Mouse (Mus musculus) thymus, postnatal 10 days (tissue): ENCODE results near the gene Atg7.

ENCODE experiments used
- DNase-seq, 2 experiments: peaks; one replicate each; pipeline ENCODE4 v3.0.0; 2021; ENCODE audit warnings: low spot score in 2 of 2

Gene Atg7

DNA sequence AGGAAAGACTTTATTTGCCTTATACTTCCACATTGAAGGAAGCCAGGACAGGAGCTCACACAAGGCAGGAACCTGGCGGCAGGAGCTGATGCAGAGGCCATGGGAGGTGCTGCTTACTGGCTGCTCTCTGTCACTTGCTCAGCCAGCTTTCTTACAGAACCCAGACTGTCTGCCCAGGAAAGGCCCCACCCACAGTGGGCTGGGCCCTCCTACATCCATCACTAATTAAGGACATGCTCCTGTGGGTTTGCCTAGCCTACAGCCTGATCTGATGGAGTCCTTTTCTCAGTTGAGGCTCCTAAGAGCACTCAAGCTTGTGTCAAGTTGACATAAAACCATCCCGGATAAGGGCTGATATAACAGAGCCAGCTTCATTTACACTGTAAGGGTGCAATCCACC lies 211.5 kb downstream of the Atg7 start:
- no peak for DNase-seq

DNA sequence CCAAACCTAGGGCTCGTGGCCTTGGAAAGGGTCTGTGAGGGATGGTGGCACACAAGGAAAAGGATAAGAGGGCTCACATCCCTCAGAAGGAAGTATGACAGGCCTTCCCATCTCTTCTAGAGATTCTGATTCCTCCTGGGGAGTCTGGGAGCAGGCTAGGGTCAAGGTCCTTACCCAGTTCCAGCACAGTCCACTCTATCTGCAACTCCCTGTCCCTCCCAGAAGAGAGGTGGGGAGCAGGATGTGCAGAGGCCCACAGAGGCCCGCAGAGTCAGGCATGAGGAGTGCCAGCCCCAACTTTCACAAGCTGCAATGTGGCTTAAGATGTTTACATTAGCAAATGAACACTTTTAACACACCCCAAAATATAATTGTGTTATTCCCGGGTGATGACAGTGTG lies 212.7 kb downstream of the Atg7 start:
- DNase-seq, result no peak

DNA sequence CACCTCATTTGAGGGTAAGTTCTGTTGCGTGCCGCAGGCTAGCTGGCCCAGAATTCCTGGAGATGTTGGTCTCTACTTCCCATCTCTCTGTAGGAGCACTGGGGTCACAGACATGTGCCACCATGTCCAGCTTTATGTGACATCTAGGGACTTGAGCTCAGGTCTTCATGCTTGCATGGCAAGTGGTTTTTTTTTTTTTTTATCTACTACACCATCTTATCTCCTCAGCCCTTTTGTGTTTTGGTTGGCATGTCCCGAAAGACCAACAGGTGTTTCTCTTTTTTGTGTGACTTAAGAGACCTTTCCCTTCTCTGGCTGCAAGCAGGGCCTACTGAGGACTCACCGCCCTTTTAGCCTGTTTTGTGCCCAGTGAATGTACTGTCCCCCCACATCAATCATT lies 213.6 kb downstream of the Atg7 start:
- DNase-seq, result no peak

DNA sequence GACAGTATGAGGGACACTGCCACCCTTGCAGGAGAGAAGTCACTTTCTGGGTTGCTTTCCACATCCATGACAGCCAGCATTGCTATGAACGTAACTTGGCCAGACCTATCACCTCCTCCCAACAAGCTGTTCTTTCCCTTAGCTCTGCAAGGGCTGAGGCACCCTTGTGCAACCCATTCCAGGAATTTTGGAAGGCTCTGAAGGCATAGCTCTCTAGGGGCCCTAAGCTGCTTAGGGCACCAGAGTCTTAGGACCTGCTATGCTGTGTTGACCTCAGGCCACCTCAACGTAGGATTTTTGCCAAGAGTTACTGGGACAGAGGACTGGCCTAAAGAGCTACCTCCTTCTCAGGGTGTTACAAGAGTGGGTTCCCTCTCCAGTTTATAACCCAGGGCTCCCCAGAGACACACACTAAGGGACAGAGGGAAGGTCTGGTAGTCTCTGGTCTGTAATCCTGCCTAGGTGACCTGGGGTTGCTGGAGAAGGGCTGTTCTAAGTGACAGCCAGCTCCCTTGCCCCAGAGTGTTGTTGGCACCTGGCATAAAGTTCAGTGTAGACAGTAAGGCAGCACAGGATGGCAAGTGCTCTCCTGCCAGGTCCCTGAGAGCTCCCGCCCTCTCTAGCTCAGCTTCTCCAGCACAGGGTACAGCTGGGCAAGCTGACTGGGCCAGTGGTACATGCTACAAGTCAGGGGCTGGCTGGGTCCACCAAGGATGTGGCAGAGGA lies 215.3 kb downstream of the Atg7 start:
- DNase-seq, result no peak

DNA sequence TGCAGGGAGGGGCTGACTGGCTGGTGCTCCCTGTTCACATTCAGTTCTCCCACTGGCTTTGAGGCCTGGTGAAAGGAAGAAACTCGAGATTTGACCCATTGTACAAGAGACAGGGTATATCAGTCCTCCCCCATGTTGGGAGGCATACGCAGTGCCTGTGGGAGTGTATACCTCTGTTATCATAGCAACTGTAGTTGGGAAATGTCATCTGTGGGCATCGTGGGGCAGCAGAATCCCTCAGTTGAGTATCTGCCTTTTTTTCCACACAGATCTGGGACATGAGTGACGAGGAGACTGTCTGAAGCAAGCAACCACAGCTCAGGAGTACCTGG lies 215.8 kb downstream of the Atg7 start:
- DNase-seq, result no peak

DNA sequence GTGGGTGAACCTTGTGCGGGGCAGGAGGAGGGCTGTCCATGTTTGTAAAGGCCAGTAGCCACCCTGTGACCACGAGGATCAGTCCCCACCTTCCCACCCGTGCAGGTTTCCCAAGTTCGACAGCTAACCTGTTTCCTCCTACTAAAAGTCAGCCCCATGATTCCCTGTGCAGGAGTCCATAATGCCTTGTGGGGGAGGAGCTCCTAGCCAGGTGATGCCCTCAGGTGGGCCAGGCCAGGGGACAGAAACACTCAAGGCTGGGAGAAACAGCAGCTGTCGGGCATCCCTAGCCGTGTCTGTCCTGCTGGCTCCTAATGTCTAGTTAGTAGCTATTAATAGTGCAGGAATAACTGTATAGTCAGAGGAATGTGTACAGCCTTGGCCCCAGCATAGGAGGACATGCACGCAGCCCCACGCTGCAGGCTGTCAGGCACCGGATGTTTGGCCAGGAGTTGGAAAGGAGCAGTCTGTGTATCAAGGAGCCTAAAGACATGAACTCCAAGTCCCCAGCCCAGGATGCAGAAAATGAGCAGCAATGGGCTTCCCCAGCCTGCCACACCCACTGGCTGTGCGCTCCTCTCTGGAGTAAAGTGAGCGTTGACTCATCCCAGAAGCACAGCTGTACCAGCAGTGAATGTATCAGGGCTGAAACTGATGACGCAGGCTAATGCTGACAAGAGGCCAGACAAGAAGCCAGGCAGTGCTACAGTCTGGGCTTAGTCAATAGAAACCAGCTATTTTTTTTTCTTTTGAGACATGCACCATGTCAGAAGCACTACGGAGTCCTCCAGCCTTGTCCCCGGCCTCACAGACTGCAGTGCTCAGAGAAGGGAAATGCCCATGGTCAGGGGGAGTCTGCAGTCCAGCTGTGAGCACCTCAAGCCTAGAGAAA lies 218.0 kb downstream of the Atg7 start:
- DNase-seq, result no peak

DNA sequence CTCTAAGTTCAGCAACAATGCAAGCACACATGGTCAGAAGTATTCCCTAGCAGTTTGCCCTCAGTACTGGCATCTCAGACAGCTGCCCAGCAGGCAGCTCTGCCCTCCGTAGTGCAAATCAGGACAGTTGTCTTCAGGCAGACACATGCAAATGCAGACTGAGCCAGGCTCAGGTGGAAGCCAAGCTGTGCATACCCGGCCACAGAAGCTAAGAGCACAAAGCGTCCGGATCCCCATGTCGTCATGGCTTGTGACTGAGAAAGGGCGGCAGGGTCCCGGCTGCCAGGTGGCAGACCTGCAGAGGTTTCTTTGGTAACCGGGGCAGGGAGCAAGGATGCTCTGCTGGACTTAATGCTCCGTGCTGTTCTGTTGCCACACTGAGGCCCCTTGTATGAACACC lies 218.7 kb downstream of the Atg7 start:
- no peak for DNase-seq

DNA sequence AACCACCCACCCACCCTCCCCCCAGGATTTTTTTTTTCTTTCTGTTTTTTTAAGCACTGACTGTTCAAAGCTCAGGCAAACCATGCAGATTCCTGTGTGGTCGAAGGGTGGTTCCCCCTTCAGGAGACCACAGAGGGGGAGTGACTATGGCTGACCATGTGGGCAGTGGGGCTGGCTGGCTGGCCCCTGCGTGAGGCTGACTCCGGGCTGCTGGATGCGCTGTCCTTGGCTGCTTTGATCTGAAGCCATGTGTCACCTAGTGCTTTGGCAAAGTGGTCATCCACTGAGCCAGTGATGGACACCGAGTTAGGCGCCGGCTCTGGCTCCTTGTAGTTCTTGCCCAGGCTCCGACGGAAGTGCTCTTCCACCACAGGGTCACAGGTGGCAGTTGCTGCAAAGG lies 219.1 kb downstream of the Atg7 start:
- no peak for DNase-seq

DNA sequence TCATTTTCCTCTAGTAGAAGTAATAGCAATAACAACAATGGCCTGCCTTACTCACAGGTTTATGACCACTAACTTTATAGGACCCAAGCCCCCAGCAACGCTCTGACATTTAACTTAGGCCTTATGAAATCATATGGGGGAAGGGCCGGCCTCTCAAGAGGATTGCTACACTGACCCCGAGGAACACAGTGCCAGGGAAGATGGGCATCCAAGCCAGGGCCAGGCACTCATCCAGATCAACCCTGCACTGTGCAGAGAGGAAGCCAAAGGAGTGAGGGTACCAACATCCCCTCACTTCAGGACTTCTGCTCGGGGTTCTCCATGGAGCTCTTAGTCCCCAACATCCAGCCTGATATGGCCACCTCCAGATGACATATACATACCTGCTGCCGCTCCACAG lies 220.6 kb downstream of the Atg7 start:
- DNase-seq, result no peak

DNA sequence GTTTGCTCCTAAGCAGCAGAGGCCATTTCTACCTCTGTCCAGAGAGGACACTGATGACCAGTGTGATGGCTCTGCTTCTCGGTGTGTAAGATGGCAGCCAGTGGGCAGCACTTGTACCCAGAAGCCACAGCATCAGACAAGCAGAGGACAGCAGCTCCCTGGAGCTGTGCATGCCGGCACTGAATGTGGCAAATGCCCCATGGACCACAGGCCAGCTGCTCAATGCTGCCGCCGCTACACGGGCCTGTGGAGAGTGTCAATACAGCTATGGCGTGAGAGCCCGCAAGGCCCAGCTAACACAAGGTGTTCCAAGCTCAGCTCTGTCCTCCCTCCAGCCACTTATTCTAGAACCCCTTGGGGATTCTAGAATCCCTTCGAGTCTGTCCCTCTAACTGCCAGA lies 221.5 kb downstream of the Atg7 start:
- no peak for DNase-seq

DNA sequence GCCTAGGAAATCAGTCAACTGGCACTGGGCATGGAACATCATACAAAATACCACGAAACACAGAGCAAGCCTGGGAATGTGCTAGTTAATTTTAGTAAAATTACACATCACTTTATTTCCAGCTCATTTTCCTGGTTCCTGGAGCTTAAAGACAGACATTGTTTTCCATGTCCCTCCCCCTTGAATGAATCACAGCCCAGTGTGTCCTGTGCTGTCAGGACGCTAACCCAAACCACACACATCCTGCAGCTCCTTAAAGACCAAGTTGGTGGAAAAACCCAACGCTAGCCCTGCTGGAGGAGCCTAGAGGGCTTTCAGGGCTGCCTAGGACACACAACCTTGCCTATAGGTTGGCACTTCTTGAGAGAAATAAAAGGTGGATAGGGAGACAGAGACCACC lies 223.2 kb downstream of the Atg7 start:
- DNase-seq, result no peak

DNA sequence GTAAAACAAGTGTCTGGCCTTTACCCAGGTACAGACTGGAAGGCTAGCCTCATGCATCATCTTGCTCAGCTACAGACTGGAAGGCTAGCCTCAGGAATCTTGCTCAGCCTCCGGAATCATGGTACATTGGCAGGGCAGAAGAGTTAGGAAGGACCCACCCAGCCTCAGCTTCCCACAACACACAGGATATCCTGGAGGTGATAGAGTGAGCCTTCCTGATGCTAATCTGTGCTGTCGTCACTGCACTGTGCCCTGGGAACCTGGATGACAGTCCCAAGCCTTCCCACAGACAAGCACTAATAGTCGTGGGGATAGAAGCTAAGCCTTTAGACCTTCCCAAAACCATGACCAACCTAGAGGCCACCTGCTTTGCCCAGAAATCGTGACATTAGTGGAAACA lies 223.7 kb downstream of the Atg7 start:
- no peak for DNase-seq

DNA sequence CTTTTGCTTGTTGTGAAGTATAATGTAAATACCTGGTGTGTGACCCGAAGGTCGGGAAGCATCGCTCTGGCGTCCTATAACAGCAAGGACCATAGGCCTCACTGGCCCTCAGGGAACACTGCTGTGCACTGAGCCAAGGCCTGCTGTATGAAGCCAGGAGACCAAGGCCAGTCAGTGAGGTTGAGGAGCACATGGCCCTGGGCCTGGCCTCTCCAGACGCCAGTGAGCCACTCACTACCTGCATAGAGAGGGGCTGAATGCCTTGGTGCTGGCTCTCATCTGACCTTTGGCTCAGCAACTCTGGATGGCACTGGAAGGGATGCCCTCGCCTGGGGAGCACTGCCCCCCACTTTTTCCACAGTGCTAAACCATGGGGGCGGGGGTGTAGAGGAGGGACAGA lies 225.8 kb downstream of the Atg7 start:
- DNase-seq, result no peak

DNA sequence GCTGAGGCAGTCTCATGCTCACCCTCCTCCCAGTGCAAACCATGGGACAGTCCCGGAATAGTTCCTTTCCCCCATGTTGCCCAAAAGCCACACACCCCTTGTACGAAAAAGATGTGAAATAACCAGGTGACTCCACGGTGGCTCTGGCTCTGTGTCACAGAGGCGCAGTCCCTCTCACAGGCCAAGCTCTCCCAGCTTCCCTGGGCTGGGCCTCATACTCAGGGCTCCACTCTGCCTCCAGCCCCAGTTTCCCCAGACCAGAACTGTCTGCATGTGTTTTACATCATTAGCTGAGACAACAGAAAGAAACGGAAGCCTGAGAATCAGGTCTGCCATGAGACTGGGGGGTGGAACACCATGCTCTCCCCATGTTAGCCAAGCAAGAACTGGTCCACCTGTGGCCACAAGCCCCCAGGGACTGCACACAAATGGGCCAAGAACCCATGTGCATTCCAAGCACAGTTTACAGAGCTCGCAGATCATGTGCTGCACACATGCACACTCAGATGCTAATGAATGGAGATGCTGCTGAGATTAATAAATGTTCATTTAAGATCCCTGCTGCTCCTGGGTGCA lies 226.7 kb downstream of the Atg7 start:
- no peak for DNase-seq

DNA sequence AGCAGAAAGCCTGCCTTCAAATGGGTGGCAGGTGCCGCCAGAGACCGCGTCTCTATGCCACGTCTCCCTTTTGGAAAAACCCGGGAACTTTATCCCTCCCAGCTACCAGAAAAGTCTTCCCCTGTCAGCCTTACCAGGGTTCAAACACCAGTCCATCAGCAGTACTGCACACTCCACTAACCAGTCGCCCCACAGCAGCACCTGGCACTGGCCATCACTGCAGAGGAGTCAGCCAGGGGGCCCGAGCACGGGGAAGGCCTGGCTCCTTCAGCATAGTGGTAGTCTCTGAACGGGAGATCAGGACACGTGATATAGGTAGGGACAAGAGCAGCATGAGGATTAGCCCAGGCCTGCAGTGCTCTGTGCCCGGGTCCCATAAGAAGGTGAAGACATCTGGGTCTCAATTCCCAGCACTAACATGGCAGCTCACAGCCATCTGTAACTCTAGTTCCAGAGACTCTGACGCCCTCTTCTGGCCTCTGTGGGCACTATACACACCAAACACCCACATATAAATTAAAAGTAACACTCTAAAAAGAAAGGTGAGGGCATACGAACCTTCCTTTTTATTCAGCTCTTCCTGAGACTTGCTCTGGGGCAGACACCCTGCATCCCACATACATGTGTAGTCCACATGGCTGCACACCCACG lies 228.2 kb downstream of the Atg7 start:
- DNase-seq, result no peak

DNA sequence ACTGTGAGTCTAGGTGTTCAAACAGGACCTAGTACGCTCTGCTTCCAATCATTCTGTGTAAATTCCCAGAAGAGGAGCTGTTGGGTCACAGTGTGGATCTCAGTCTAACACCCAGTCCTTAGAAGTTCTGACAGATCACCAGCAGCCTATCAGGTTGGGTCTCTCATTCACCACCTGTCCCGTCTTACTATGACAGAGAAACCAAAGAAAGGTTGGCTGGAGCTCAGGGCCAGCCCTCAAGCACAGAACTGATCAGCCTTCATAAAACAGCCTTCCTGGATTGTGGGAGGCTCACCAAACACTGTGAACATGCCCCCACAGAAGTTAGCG lies 230.9 kb downstream of the Atg7 start:
- DNase-seq, result no peak

DNA sequence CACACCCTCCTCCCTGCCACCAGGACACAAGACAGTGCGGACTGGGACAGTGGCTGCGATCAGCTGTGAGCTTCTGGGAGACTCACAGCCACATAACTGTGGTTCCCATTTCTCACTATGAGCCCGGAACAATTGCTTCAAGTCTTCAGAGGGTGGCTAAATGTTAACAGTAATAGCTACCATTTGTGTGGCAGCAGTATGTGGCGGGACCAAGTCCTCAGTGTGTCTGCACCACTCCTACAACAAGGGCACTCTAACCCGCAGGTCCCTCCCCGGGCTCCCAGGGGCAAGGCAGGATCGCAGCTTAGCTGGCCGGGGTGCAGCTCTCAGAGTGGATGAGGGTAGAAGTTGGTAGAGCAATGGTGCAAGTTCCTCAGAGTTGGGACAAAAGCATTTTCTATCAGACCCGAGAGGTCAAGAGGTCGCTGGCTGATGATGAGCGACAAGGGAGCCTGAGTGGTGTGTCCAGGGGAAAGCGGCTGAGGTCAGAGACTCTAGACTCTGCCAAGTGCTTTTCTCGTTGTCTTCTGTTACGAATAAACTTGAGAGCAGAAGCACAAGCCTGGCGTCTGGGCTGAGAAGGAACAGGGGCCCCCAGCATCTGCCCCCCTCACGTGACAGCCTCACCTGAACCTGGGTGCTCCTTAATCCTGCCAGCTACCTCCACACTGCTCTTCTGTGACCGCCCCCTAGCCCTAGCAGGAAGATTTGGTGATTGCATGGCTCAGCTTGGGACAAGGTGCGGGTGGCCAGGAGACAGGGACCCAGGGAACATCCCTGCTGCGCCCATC lies 231.4 kb downstream of the Atg7 start:
- peak; percentile 43 for DNase-seq

DNA sequence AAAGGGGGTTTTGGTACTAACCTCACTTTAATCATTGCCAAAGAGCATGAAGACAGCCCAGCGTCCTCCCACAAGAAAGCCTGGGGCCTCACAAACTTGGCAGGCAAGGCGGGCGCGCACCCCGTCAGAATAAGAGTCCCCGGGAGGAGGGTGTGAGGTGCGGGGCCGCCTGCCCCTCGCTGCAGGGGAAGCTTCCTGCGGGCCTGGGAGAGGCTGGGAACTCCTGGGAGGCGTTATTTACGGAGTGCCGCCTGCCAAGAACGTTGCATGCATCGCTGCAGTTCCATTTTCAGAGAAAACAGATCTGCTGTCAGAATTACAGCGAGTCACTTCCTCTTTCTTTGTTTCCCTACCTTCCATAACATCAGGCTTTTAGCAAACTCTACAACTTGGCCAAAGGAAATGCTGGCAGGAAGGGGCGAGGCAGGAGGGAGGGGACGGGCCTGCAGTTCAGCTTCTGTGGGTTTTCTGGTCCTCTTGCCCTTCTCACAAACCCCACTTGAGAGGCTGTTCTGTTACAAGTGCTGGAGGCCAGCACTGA lies 232.2 kb downstream of the Atg7 start:
- peak; percentile 83 for DNase-seq

DNA sequence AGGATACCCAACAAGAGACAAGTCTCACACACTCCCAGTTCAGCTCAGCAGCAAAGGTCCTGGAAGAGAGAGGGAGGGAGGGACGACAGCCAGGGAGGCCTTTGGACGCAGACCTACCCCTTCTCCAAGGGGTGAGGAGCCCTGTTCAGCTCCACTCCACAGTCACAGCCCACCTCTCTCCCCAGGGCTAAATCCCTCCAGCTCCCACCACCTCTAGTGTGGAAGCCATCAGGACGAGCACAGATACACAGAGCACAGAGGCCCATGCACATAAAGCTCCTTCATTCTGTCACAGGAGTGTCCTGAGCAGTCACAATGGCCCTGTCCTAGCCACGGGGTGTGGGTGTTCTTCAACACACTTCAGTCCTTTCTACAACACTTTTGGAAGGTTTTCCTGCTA lies 233.1 kb downstream of the Atg7 start:
- no peak for DNase-seq

DNA sequence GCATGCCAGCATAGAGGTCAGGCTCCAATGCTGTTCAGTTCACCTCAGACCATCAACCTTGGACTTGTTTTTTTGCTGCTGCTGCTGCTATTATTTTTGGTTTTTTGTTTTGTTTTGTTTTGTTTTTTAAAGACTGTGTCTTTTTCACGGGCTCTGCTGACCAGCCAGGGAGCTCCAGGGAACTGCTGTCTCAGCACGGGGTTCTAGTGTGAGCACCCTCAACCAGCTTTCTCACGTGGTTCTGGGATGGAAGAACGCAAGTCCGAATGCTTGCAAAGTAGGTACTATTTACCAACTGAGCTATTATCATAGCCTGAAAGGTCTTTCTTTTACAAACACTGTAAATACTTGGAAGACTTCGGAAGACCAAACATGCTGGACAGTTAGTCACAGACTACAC lies 233.6 kb downstream of the Atg7 start:
- no peak for DNase-seq

DNA sequence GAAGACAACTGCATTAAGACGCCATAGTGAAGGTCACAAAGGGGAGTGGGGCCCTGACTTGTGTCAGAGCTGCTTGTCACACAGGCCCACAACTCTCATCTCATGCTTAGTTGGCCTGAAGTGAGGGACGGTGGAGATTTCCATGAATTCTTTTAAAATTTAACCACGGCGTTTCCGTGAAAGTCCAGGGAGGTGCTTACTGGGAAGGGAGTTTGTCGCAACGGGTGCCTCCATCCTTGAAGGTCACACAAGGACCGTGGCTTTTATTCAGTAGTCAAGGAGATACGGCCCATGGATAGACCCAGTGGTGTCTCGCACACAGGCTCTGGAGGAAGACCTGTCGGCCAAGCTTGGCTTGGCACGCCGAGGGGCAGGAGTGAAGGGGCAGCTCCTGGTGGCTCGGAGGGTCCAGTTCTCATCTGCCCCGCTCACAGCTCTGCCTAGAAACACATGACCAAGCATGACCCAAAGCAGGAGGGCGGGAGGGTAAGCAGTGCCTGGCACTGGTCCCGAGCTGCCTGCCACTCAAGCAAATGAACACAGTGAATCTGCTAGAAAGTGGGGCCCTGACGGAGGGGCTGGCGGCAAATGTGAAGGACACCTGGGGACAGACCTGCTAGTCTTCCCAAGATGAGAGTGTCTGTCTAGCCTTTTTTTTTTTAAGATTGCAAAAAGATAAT lies 236.1 kb downstream of the Atg7 start:
- no peak for DNase-seq
